Comparison of ENCODE assay signal across 8 mouse cellular contexts in the genomic region with DNA sequence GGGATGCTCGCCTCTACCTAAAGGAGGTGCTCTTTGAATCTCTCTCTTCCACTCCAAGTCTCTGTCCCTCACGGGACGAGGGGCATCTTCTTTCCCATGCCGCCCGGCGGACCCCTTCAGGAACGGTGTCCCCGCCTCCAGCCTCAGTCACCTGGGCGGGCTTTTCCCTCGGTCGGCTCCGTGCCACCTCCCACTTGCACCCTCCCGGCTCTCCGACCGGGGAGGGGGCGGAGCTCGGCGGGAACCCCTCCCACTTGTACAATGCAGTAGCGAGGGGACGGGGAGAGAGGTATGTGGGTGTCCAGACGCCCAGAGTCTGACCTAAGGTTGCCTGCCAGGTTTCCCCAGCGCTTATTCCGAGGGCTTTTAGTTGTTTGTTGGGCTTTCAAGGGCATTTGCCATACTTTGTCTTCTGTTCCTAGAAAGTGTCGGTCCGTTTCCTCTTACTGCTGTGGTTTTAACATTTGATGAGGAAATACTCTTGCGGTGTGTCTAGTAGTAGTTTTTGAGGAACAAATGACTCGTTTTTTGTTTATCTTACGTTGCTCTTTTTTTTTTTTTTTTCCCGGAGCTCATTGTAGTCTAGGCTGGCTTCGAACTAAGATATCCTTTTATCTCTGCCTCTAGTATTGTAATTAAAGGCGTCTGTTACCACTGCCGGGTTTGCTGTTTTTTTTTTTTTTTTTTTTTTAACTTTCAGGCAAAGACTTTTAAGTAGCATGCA. TPM values are rescaled to one million over a fixed set of nuclear protein-coding genes. Genes with fewer than 3 reads are reported as not detected.
DNase-seq lines count a peak whose midpoint lies in the region; ATAC-seq and TF ChIP-seq lines count a peak whose summit lies in the region.

No protein-coding gene starts in this region.

- intact Hi-C loops in heart, postnatal 10 days (cut with DNase I) = loop anchor here (2.0 to 10.0 kb wide), 2 partner anchors 64 to 472 kb away; a partner anchor contains a TSS

- no peaks in the 10 kb centered on the region; the same call in 1 of the 2 replicates for H3K36me3 ChIP-seq in ES-Bruce4 (ENCODE audit: control insufficient read depth, insufficient read depth, low read length, poor library complexity, severe bottlenecking)
- H3K36me3 ChIP-seq in forebrain, embryonic 13.5 days (ENCODE audit: poor library complexity, severe bottlenecking) = no peaks in the 10 kb centered on the region
- H3K36me3 ChIP-seq in thymus, adult 2 months (ENCODE audit: control insufficient read depth, insufficient read depth, low read length) = no peaks in the 10 kb centered on the region

- no peaks in the 10 kb centered on the region for H3K27me3 ChIP-seq in ES-Bruce4 (ENCODE audit: control insufficient read depth, insufficient read depth, low read length, poor library complexity, severe bottlenecking)
- no peaks in the 10 kb centered on the region for H3K27me3 ChIP-seq in forebrain, embryonic 13.5 days
- no peaks in the 10 kb centered on the region for H3K27me3 ChIP-seq in thymus, adult 2 months (ENCODE audit: control insufficient read depth, insufficient read depth, low read length)

- 4% methylated on average over 32 of the region's 32 CpGs for WGBS in forebrain, embryonic 13.5 days
- under 1% methylated on average over 32 of the region's 32 CpGs for WGBS in large intestine, adult 2 months
- WGBS in lung, adult 2 months = under 1% methylated on average over 32 of the region's 32 CpGs
- WGBS in thymus, adult 2 months = under 1% methylated on average over 32 of the region's 32 CpGs

- H3K4me1 ChIP-seq in ES-Bruce4 (ENCODE audit: control insufficient read depth, insufficient read depth, low read length) = no peaks in the 10 kb centered on the region
- peaks cover 16% of the 10 kb centered on the region for H3K4me1 ChIP-seq in forebrain, embryonic 13.5 days
- H3K4me1 ChIP-seq in lung, adult 2 months (ENCODE audit: control insufficient read depth, insufficient read depth, low read length) = peaks cover 3% of the 10 kb centered on the region; the same call in 1 of the 2 replicates
- H3K4me1 ChIP-seq in thymus, adult 2 months (replicated peaks; ENCODE audit: control insufficient read depth, insufficient read depth, low read length) = peaks cover 3% of the 10 kb centered on the region; the same call in 1 of the 2 replicates

- peak overlapping the region; percentile 75; the same call in 1 of the 2 replicates for H3K27ac ChIP-seq in ES-Bruce4 (ENCODE audit: insufficient read depth, low read length)
- H3K27ac ChIP-seq in forebrain, embryonic 13.5 days = peak overlapping the region; percentile 91
- H3K27ac ChIP-seq in thymus, adult 2 months (ENCODE audit: control insufficient read depth, insufficient read depth, low read length) = peak overlapping the region; percentile 59; the same call in 1 of the 2 replicates

- H3K9me3 ChIP-seq in ES-Bruce4 (replicated peaks; ENCODE audit: control insufficient read depth, insufficient read depth, low read length, poor library complexity, severe bottlenecking) = no peaks in the 10 kb centered on the region
- no peaks in the 10 kb centered on the region for H3K9me3 ChIP-seq in forebrain, embryonic 13.5 days (replicated peaks)

- peak; percentile 89 for DNase-seq in c-Kit-positive CD71-positive TER-119-positive erythroid progenitor cells, embryonic 14.5 days (ENCODE audit: low spot score)
- peak; percentile 91 to 92 for DNase-seq in heart, postnatal 10 days
- DNase-seq in large intestine, adult 2 months (ENCODE audit: low read depth, low spot score) = peak; percentile 74
- DNase-seq in lung, adult 2 months = peak; percentile 86
- DNase-seq in thymus, adult 2 months = peak; percentile 90

- peak overlapping the region; percentile 78 for H3K4me2 ChIP-seq in forebrain, embryonic 13.5 days

- peak; percentile 65 for ATAC-seq in forebrain, embryonic 13.5 days
- peak; percentile 64 for ATAC-seq in neutrophil, adult 5-6 weeks (ENCODE audit: extremely low read depth, insufficient number of reproducible peaks, low FRiP score, poor library complexity, severe bottlenecking)

- peak overlapping the region; percentile 92 for H3K9ac ChIP-seq in ES-Bruce4 (ENCODE audit: low read depth, poor library complexity, severe bottlenecking)
- H3K9ac ChIP-seq in forebrain, embryonic 13.5 days = peak overlapping the region; percentile 85

- no peak for TF ChIP-seq EP300 in ES-Bruce4 (IDR thresholded peaks at IDR 0.05; ENCODE audit: insufficient read depth, low read depth, low read length)

- TF ChIP-seq POLR2A in ES-Bruce4 (IDR thresholded peaks at IDR 0.05; ENCODE audit: insufficient read depth, low read length) = peak; percentile 55
- no peak; the same call in 1 of the 2 replicates for TF ChIP-seq POLR2A in lung, adult 2 months (IDR thresholded peaks at IDR 0.05; ENCODE audit: borderline replicate concordance, extremely low read depth, low read depth, low read length)
- no peak for TF ChIP-seq POLR2A in thymus, adult 2 months (IDR thresholded peaks at IDR 0.05; ENCODE audit: control insufficient read depth, extremely low read depth, insufficient read depth, low read length, poor library complexity)

- no peak for TF ChIP-seq CTCF in ES-Bruce4 (IDR thresholded peaks at IDR 0.05; ENCODE audit: low read depth, low read length)
- no peak for TF ChIP-seq CTCF in lung, adult 2 months (IDR thresholded peaks at IDR 0.05; ENCODE audit: insufficient read depth, low read length)
- TF ChIP-seq CTCF in thymus, adult 2 months (IDR thresholded peaks at IDR 0.05; ENCODE audit: borderline replicate concordance, control insufficient read depth, extremely low read depth, insufficient read depth, low read length, poor library complexity) = 0 out of 2 replicates have a peak, but pooled peaks have one; percentile 37

- peak overlapping the region; percentile 89 for H3K4me3 ChIP-seq in ES-Bruce4 (ENCODE audit: low read depth, low read length)
- peak overlapping the region; percentile 87 for H3K4me3 ChIP-seq in forebrain, embryonic 13.5 days
- H3K4me3 ChIP-seq in lung, adult 2 months (replicated peaks; ENCODE audit: extremely low read depth, low read depth, low read length) = peak overlapping the region; percentile 71
- H3K4me3 ChIP-seq in thymus, adult 2 months (ENCODE audit: control insufficient read depth, insufficient read depth, low read length) = peak overlapping the region; percentile 55

RNA-seq across cellular contexts. Expression of a gene that starts 0.9 kb away (rescaled TPM):
- 65.9 and 70.7 TPM in 2 replicates for polyA plus RNA-seq in ES-Bruce4 (2011; ENCODE audit: insufficient read depth, insufficient read length, low read depth, missing spikeins)
- polyA plus RNA-seq in forebrain, embryonic 13.5 days (2015; fragmentation: Nextera tagmentation; extraction: Ambion mirVana) = 20.7 and 26.4 TPM in 2 replicates
- total RNA-seq in heart, postnatal 10 days (2021) = 10 to 100 TPM; 23.1 to 25.8 TPM
- polyA plus RNA-seq in large intestine, adult 2 months (2012; rRNA removed) = 9.3 and 13.1 TPM in 2 replicates
- 9.3 and 13.5 TPM in 2 replicates for polyA plus RNA-seq in lung, adult 2 months (2012; rRNA removed)
- total RNA-seq in neutrophil, adult 5-6 weeks (2017) = 28.9 and 33.6 TPM in 2 replicates
- 26.1 and 27.0 TPM in 2 replicates for polyA plus RNA-seq in thymus, adult 2 months (2012; rRNA removed)

RNA-seq across cellular contexts. Expression of a gene that starts 33.5 kb away (rescaled TPM):
- polyA plus RNA-seq in ES-Bruce4 (2011; ENCODE audit: insufficient read depth, insufficient read length, low read depth, missing spikeins) = 34.6 and 38.8 TPM in 2 replicates
- 8.8 and 9.0 TPM in 2 replicates for polyA plus RNA-seq in forebrain, embryonic 13.5 days (2015; fragmentation: Nextera tagmentation; extraction: Ambion mirVana)
- total RNA-seq in heart, postnatal 10 days (2021) = 10 to 100 TPM; 14.6 to 15.8 TPM
- 7.4 and 15.6 TPM in 2 replicates for polyA plus RNA-seq in large intestine, adult 2 months (2012; rRNA removed)
- polyA plus RNA-seq in lung, adult 2 months (2012; rRNA removed) = 24.5 and 29.0 TPM in 2 replicates
- total RNA-seq in neutrophil, adult 5-6 weeks (2017) = 16.9 and 17.7 TPM in 2 replicates
- polyA plus RNA-seq in thymus, adult 2 months (2012; rRNA removed) = 53.0 and 78.2 TPM in 2 replicates

Comparison
In these comparisons a context has a peak if more than half of its experiments do, and no peak if none do; other contexts are left out.
1. Peak in every context shown above with its lines: DNase-seq, ATAC-seq, H3K4me3 ChIP-seq and H3K27ac ChIP-seq.